Mouse (Mus musculus): ENCODE measurements around the gene Nap1l4.

The Nap1l4 gene

DNA sequence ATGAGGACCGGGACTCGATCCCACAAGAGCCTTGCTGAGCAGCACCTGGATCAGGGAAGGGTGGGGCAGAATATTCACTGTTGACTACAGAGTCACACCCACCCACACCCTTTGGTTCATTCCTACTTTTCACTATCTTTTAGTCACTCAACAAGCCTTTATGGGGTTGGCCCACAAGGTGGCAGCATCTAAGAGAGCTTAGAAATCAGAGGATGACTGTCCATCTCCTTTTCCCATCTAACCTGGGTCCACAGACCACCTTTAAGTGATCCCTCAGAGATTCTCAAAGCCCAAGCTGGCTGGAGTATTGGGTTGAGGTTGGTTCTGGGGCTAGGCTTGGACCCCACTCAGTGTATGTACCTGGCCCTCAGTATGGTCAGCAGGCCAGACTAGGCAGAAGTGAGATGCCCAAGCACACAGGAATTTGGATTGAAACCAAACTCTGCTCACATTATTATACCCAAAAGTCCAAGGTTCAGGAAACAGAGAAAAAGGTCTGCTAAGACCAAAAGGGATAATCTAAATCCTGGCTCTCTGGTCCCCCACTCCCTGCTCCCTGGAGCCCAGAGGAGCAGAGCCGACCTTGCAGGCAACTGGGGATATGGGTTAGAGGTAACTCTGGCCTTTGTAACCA is 72.1 kb downstream of the Nap1l4 start:
- DNase-seq (ENCODE audit: low read depth): peak; percentile 17

DNA sequence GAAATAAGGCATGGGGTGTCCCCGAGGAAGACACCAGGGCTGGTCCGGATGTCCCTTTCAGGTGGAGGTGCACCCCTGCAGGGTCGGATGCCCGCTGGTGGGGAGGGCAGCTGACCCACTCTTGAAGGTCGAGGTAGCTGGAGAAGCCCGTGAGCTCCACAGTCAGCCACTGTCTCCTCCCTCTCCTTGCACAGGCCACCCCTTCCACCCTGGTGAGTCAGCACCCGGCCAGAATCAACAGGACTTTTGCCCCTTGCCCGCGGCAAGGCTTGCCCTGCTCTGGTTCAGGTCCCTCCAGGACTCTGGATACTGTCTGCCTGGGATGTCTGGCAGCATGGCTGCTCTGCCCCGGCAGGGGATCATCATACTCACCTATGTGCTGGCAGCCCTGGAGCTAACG is 73.0 kb downstream of the Nap1l4 start:
- peak; percentile 29 for DNase-seq (ENCODE audit: low read depth)

DNA sequence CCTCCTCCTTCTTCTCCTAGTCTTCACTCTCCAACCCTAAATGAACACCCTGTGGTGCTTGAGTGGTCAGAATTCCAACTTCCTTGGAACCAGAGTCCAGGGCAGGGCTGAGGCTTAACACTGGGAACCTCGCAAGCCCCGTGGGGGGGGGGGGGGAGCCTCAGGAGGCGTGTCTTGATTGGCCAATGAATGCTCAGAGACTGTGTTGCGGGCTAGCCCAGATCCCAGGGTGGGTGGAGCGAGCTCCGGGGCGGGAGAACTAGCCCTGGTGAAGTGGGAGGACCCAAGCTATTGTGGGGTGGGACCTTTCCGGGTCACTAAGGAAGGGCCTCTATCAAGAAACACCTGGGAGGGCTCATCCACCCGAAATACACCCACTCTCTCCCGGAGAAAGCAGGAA is 74.1 kb downstream of the Nap1l4 start:
- no peak for DNase-seq (ENCODE audit: low read depth)

DNA sequence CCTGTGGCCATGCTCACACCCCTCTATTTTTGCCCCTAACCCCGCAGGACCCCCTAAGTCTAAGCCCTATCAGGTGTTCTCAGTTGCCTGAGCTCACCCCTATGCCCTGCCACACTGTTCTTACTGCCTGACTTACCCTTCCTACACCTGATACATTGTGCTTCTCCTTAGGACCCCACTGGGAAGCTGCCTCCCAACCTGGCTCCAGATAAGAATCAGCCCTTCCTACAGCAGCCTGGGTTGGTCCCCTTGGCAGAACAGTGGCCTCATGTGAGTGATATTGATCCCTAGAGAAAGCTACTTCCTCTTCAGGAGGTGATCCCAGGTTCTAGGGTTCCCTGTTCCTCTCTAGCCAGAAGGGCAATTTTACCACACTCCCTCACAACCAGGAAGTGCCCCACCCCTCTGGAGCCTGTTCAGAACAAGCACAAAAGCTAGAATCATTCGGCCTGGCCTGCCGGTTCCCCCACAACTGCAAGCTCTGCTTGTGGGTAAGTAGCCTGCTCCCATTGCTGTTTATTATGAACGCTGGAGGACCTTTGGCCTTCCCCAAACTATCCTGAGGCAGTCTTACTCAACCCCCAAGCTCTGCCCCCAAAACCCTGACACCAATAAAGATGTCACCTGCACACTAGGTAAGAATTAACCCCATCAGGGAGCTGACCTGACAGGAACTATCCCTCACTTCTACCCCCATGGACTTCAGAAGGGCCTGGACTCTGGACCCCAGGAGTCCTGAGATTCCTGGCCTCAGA is 75.4 kb downstream of the Nap1l4 start, which contains the start of gene Slc22a18:
Gene Slc22a18, plus strand, starts transcription at position 390 of the 755 bp plus-strand sequence.
- peak; percentile 64 for DNase-seq (ENCODE audit: low read depth)

DNA sequence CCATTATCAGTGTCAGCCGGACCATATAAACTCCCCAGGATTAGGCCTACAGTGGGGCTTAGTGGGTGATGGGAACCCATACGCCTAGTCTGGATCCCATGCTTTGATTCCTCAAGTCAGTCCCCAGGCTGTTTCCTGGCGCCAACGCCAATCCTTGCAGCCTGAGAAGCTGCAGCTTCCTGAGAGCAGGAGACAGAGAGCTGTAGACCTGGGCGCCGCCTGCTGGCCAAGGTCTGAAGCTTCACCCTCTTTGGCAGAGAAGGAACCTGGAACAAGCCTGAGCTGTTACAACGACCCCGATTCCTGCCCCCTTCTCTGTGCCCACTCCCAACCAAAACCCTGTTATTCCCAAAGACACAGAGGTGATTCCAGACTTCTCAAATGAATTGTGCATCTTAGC is 79.0 kb downstream of the Nap1l4 start:
- peak; percentile 57 for DNase-seq (ENCODE audit: low read depth)

DNA sequence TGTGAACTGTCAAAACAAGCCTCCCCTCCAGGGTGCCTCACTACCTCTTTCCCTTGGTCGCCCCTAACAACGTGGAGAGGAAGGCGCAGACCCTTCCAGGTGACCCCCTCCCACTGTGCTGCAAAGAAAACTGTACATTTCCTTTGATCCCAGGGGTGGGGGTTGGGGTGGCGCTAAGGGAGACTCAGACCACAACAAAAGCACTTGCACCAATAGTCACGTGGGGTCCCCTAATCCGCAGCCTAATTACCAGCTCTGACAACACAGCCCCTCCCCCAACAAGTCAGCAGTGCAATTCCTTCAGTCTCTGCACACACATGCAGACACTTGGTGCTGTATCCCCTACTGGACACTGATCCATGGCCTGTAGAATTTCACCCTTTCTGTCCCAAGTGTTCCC is 81.2 kb downstream of the Nap1l4 start:
- DNase-seq (ENCODE audit: low read depth): no peak

DNA sequence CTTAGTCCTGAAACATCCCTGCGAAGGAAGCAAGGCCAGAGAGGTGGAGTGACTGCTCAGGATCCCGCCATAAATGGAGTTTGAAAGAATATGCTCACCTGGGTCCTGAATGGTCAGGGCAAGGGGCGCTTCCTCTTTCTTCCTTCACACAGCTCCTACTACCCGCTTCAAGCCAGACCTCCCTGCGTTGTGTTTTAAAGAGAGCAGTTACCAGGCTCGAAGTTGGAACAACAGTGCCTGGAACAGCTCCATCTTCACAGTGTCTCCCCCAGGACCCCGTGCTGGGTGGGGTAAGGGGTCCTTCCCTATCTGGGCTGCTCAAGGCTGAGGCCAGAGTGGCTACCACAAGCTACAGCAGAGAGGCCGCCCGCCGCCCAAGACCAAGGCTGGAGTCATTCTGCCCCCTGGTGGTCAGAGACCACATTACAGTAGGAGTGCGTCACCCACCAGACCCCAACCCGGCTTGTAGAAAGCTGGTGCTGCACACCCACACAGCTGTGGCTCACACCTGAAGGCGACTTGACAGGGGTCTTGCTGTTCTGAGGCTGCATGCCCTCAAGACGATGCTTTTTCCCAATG is 82.7 kb downstream of the Nap1l4 start:
- peak; percentile 59 for DNase-seq (ENCODE audit: low read depth)

DNA sequence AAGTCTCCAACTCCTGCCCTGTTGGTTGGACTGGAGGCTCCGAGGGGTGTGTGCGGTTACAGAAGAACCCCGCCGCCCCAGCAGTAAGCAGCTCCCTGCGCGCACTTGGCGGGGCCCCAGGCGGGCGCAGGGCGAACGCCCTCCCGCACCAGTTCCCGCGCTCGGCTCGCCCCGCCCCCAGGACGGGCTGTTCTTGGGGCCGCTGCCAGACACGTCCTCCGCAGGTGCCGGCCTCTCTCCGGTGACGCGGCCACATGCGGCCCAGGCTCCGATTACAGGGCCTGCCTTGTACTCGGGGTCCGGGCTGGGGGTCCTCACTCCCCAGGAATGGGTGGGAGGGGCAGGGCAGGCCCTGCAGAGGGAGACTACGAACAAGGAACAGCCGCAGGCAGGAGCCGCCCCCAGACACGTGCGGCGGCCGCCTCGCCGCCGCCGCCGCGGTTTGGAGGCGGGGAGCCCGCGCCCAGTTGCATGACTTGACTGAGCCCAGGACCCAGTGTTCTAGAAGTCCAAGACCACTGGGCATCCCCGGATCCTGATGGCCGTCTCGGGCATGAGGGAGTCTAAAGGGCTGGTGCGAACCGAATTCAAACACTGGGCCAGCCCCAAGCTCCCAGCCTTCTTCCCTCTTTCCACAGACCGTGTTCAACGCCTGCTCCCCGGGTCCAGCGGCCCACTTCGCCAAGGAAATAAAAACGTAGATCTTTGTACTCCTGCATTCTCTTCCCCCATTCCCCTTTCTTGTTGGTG is 83.9 kb downstream of the Nap1l4 start:
- no peak for DNase-seq (ENCODE audit: low read depth)

DNA sequence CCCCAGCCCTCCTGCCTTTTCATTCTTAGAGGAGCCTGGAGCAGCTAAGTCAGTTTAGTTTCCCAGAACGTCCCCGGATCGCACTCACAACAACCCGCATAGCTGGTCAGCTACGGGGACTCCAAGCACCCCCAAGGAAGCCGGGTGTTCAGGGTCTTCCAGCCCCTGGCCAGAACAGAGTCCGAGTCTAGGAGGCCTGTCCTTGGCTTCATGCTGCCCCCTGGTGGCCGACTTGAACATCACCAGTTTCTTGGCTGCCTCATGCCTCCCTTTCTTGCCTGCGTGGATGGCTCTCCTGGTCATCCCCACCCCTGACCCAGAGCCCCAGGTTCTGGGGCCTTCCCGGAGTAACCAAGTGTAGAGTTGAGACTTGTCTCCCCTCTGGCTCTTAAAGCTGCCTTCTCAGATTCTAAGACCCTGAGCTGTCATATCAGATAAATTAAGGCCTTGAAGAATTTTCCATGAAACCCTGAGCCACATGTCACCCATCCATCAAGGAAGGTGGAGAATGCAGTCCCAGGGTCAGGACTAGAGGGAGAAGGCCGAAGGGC is 85.0 kb downstream of the Nap1l4 start:
- peak; percentile 58 for DNase-seq (ENCODE audit: low read depth)
